Mouse (Mus musculus) cerebellum, adult 8-10 months (tissue): ENCODE measurements around the gene Npvf.

ENCODE experiments used
- DNase-seq: peaks from one replicate; pipeline ENCODE4 v3.0.0; 2022

The Npvf gene

GRCm38 (mm10) chr6:50654356-50654755, at the start of gene Npvf:
TSS of gene Npvf (minus strand) at chr6:50654439.
- DNase-seq, result no peak

GRCm38 (mm10) chr6:50689121-50689815, 35.0 kb upstream of the Npvf start:
- no peak for DNase-seq

DNA sequence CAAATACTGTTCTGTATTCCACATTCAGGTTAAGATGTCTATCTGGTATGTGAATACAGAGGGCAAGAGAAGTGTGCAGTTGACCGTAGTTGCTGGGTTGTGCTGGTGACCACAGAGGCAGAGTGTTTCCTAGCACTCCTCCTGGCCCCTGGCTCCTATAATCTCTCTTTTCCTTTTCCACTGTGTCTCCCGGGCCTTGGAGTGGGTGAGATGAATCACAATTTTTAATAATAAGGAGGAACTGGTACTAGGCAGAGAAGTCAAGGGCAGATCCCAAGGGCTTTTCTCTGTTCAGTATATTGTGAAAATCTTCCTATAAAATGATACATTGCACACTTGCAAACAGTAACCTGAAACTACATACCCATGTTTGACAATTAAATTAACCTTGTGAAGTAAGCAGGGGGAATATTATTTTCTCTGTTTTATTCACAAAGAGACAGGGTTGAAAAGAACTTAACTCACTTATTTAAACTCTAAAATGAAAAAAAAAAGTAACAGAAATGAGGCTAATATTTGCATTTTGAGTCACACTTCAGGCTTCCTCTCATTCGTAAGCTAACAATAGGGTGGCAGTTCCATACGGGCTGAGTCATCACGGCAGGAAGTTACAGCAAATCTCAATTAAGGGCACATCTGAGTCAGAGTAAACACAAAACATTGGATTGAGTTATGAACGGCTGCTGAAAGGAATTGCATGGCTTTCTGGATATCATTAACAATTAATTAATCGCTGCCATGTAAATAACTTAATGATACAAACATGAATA, 30.6 kb upstream of the Npvf start:
- DNase-seq, result no peak

- no peak for DNase-seq
Measured at GRCm38 (mm10) chr6:50681491-50681890, 27.3 kb upstream of the Npvf start.

GRCm38 (mm10) chr6:50680224-50681215, 26.3 kb upstream of the Npvf start:
- DNase-seq, result no peak

DNA sequence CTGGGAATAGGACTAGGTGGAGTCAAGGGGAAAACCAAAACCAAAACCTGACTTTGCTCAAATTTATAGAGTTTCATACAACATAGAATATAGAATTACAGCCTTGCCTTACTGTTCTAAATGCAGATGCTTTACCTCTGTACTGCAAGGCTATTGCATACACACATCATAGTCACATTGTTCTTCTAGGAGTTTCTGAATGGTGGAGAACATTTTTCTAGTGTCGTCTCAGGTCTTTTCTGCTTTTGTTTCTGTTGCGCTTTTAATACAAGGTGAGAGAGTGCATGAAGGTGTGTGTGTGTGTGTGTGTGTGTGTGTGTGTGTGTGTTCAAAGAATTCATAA, 25.2 kb upstream of the Npvf start:
- no peak for DNase-seq

DNA sequence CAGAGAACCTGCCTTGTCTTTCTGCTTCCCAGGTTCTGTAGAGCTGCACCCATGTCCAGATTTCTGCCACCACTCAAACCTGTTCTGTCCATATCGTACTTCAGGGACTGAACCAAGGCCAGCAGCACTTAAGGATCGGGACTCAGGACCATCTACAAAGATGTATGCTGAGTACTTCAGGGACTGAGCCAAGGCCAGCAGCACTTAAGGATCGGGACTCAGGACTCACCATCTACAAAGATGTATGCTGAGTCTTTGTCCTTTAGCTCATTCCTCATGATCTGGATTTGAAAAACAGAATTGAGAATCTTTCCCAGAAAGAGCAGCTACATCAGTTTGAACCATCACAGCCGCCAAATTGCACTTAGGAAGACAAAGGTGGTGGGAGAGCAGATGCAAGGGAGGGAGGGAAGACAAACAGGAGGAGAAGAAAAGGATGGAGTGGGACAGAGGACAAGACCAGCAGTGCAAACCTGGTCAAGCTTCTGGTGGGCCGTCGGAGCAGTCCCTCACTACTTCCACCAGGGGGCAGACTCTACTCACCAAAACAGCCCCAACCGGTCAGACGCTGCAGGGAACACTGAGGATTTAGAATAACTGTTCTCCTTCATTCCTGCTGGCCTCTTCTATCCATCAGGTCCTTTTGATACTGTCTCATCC, 24.7 kb upstream of the Npvf start:
- peak; percentile 80 for DNase-seq

- no peak for DNase-seq
Measured at GRCm38 (mm10) chr6:50671191-50671590, 17.0 kb upstream of the Npvf start.

DNA sequence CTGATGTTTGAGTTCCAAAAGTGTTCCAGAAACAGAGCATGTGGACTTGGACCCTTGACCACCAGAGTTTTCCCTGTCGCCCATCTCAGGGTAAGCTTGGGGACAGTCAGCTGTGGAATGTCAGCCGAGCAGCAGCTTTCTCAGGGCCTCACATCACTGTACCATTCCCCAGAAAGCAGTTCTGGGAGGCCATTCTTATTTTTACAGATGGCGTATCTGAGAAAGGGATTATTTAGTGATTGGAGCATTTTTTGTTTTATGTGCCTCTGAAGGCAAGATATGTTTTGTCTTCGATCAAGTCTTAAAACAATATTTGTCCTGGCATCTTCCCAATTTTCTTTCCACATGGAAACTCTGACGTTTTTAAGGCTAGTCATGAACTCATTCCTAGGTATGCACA, 12.7 kb upstream of the Npvf start:
- no peak for DNase-seq

GRCm38 (mm10) chr6:50665020-50665419, 10.8 kb upstream of the Npvf start:
- no peak for DNase-seq

DNA sequence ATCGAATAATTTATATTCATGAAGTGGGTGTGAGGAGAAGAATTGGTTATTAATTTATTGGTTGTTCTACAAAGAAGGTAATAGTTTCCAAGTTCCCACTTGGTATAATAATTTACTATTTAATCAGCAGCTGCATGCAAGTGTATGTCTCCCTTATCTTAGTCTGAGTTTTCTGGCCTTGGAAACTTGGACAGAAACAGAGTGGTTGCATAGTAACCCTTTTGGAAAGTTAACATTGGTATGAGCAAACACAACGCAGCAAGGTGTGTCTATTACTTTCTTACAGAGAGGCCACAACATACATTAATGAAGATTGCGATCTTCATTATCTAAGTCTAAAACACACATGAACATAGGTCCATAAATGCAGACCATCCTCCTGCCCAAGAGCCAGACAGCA, 10.0 kb upstream of the Npvf start:
- DNase-seq, result no peak

- DNase-seq, result peak; percentile 45
Measured at GRCm38 (mm10) chr6:50662925-50663583, 8.8 kb upstream of the Npvf start.

- DNase-seq, result peak; percentile 86
Measured at GRCm38 (mm10) chr6:50661729-50662128, 7.5 kb upstream of the Npvf start.

DNA sequence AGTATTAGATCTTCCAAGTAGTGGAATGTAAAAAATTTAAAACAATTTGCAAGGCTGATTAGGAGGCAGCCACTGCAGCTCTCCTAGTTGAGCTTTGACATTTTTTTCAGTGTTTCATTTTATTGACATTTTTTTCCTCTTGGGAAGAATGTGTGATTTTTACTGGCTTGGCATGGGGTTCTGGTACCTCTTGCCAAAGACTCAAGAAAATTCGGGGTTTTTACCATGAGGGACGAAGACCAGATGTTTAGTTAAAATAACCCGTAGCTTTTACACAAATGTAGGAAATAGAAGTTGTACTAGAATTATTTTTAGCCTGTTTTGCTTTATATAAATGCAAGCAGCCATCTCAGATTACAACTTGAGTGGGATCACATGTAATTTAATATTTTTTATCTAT, 4.2 kb upstream of the Npvf start:
- DNase-seq, result no peak

GRCm38 (mm10) chr6:50658018-50658417, 3.8 kb upstream of the Npvf start:
- DNase-seq, result no peak

GRCm38 (mm10) chr6:50656426-50656825, 2.2 kb upstream of the Npvf start:
- DNase-seq, result no peak

GRCm38 (mm10) chr6:50655925-50656324, 1.7 kb upstream of the Npvf start:
- DNase-seq, result peak; percentile 73

DNA sequence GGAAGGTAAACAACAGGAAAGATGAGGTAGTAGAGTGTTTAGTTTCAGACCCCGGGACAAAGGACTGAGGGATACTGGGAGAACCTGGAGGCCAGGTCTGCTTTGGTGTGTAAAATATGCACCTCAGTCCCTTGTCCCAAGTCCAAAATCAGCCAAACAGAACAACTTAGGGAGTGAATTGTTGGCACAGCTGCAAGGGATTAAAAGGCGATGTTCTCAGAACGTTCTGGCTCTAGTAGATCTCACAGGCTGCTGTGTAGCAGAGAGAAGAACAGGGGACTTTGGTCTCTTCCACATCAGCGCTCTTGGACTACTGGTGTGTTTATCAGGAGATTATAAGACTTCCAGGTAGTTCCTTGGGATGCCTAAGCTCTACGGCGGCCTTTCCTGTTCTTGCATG, 6.6 kb downstream of the Npvf start:
- no peak for DNase-seq

- no peak for DNase-seq
Measured at GRCm38 (mm10) chr6:50646659-50647058, 7.6 kb downstream of the Npvf start.

GRCm38 (mm10) chr6:50644701-50645100, 9.5 kb downstream of the Npvf start:
- DNase-seq, result no peak

DNA sequence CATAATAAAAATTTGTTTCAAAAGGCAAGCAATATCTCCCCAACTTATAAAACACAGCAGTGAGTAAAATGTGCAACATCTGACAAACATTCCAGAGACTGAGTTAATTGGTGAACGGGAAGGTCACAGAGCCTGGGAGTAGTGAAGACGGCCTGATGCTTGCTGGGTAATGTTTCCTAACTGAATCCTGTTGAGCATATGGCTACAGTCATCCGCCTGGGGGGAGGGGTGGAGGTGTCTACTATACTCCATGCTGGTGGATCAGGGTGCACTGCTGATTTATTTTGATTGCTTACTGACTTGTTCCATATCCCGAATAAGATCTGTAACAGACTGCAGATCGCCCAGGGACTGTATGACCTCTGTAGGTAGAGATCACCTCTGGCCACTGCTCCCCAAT, 12.3 kb downstream of the Npvf start:
- DNase-seq, result no peak

- DNase-seq, result no peak
Measured at GRCm38 (mm10) chr6:50640377-50640776, 13.9 kb downstream of the Npvf start.
